Mouse (Mus musculus): ENCODE measurements around the gene Tmem131.

DNA sequence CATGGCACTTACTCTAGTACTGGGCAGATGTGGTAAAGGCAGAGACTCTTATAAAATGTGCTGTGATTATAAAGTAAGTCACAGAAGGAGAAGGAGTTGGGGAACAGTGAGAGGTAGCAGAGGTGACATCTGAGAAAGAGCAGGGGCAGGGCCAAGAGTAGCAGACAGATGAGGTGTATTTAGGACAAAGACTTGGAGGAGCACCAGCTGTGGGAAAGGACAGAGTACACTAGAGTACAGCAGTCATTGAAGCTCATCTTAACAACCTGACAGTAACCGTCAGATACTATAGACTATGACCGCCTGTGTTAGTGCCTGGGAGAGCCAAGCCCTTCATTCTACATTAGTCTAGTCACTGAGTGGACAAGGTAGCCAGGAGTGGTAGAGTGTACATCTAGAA is 102.5 kb downstream of the Tmem131 start:
- TF ChIP-seq CTCF (conservative IDR thresholded peaks at IDR 0.05; ENCODE audit: low read length): no peak
- TF ChIP-seq POU5F1 (IDR thresholded peaks at IDR 0.05; ENCODE audit: borderline replicate concordance, low read length): no peak

All from E14TG2a.4 (cell line).